Mouse (Mus musculus) subcutaneous adipose tissue, adult 2 months (tissue): ENCODE results near the gene Slc16a14. TPM values are rescaled to one million over a fixed set of nuclear protein-coding genes. Genes with fewer than 3 reads are reported as not detected.

Experiments used
- polyA plus RNA-seq: library from polyadenylated mRNA; depleted of rRNA; stranded (reverse); fragments of >200 nt; gene quantifications from 2 replicates; pipeline ENCODE4 v1.2.3, GENCODE M21; 2012; ENCODE audit warnings: low replicate concordance; rRNA removed

Gene Slc16a14
- polyA plus RNA-seq, result 0.26 and 3.1 TPM in 2 replicates

GRCm38 (mm10) chr1:84934503-84935333 lies at the start of gene Slc16a14:
TSS of gene Slc16a14 (minus strand) at chr1:84935134.

Other genes with a start within 250 kb of the Slc16a14 start
- gene Dner, start 238.9 kb downstream of the Slc16a14 start, polyA plus RNA-seq, result 0.09 and 0.64 TPM in 2 replicates
- 9.4 and 23.8 TPM in 2 replicates for gene Fbxo36, start 95.3 kb downstream of the Slc16a14 start, polyA plus RNA-seq
- gene Trip12, start 94.6 kb downstream of the Slc16a14 start, polyA plus RNA-seq, result 34.1 and 37.3 TPM in 2 replicates
- gene Gm10553, start 165.0 kb upstream of the Slc16a14 start, polyA plus RNA-seq, result not detected in 2 replicates
- gene A530032D15Rik, start 174.7 kb upstream of the Slc16a14 start, polyA plus RNA-seq, result 0.27 and 0.36 TPM in 2 replicates